Mouse (Mus musculus) spleen, postnatal 36 days (tissue): ENCODE measurements around the gene Ddx19a.
A peak's percentile ranks its signal among the peaks of the same experiment; 100 is the strongest.
"Not testable (repeated sequence)": the region's sequence is repeated elsewhere in the genome, so short reads cannot be mapped to it uniquely, and the experiment has no call there.

Source experiments
- DNase-seq, 2 experiments: peaks; one replicate each; pipeline ENCODE4 v3.0.0; 2022; ENCODE audit warnings: low spot score in 2 of 2, mixed read lengths in 1 of 2

The Ddx19a gene

DNA sequence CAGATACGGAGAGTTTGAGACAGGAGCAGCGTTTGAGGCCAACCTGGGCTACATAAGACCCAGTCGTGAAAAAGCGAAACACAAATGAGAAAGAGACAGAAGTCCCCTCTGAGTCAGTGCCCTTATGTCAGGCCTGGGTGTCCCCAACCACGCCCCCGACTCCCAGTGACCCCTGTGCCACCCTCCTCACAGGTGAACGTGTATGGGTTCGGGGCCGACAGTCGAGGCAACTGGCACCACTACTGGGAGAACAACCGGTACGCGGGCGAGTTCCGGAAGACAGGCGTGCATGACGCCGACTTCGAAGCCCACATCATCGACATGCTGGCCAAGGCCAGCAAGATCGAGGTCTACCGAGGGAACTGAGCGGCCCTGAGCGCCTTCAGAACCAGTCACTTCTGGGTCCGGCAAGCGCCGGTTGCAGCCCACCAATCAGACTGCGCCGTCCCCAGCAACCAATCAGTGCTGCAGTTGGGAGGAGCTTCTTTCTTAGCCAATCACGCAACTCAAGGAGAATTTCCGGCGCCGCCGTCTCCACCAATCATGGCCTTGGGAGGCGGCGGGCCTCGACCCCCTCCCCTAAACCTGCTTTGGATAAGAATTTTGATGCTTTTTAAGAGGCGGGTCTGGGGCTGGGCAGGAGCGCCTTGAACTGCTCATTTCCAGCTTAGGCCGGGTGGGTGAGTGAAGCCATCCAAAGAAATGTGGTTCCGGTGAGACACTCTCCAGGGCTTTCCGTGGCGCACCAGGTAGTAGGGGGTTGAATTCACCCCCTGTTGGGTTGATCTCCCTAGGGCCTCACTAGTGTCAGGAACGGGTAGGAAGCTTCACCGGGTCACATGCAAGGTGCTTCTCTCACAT, 27.5 kb downstream of the Ddx19a start:
- peak; percentile 90 to 91 for DNase-seq

DNA sequence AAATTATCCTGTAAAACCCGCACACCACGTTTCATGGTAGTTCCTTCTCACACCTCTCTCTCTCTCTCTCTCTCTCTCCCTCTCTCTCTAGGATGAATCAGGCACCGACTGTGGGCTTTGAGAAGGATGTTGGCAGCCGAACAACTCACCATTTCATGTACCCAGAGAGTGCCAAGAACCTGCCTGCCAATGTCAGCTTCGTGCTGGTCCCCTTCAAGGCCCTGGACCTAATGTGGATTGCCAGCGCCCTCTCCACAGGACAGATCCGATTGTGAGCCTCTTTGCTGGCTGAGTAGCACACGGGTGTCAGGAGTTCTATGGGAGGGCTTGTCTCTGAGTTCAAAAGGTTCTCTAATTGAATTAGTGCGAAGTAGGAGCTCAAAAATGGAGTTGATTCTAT, 30.3 kb downstream of the Ddx19a start:
- DNase-seq = no peak

DNA sequence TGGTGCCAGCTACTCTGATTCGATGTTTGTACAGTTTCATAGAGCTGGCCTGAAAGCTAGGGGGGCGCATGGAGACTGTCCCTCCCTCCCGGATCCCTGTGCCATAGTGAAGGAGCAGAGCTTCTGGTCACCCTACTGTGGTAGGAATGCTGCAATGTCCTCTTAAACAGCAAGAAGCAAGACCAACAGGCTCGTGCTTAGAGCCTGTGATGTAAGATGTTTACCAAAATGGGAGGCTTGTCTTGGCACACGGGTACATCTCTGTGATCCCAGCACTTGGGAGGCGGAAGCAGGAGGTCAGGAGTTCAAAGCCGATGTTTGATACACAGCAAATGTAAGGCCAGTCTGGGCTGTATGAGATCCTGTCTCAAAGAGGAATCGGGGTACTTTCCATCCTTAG, 31.0 kb downstream of the Ddx19a start:
- DNase-seq = no peak

DNA sequence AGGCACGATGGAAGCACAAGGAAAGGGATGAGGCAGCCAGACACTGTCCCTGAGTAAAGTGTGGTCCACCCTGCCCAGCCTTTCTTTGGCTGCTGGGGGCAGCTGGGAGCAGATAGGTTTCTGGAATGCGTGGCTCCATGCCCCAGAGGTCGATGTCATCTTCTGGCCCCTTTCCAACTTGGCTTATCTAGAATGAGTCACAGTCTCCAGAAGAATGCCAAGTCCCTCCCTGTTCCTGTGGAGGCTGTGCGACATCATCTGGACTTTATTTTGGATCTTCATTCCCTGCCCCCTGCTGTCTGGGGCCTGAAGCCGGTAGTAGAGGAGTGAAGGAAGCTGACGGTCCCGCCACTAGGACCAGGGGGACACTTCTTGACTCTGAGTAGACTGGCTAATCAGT, 32.0 kb downstream of the Ddx19a start:
- DNase-seq = peak; percentile 17 to 56

DNA sequence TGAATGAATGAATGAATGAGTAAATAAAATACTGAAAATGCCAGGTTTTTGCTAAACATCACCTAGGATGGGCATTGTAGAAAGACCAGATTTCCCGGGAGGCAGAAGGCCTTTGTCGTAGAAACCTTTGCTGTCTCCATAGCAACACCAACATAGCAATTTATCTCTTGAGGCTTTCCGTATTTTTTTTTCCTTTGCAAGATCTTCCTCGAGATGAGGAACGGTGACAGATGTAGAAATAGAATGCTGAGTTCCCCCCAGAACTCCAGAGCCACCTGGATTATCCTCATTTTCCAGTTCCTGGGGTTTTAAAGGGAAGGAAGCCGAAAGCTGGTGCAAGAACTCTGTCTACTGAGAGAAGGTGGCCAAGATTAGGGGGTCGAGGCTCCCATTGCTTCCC, 32.9 kb downstream of the Ddx19a start:
- DNase-seq = no peak

DNA sequence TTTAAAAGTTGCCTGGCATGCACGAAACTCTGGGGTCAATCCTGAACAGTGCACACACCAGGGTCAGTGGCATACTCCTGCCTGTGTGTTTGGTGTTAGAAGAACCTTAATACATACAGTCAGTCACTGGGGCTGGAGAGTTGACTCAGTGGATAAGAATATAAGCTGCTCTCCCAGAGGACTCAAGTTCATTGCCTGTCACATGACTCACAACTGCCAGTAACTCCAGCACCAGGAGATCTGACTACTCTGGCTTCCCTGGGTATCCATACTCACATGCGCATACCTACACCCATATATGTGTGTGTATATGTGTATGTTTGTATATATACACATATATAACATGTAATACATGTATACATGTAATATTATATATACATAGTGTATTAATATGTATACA, 34.5 kb downstream of the Ddx19a start:
- DNase-seq = no peak

DNA sequence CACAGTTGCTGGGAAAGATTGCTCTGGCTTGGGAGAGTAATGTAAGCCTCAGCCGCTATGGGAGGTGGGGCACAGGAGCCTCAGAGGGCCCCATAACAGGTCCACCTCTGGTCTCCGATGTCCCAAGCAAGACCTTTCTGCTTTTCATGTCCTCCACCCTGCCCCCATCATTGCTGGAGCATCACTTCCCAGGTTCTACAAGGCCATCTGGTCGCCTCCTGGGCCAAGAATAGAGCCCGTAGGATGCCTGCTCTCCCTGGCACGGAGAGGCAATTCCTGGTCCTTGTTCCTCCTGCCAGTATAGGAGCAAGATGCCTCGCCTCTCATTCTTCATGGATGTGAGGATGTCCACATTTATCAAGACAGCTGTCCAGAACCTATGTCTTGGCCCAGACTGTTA, 37.7 kb downstream of the Ddx19a start:
- DNase-seq = no peak

DNA sequence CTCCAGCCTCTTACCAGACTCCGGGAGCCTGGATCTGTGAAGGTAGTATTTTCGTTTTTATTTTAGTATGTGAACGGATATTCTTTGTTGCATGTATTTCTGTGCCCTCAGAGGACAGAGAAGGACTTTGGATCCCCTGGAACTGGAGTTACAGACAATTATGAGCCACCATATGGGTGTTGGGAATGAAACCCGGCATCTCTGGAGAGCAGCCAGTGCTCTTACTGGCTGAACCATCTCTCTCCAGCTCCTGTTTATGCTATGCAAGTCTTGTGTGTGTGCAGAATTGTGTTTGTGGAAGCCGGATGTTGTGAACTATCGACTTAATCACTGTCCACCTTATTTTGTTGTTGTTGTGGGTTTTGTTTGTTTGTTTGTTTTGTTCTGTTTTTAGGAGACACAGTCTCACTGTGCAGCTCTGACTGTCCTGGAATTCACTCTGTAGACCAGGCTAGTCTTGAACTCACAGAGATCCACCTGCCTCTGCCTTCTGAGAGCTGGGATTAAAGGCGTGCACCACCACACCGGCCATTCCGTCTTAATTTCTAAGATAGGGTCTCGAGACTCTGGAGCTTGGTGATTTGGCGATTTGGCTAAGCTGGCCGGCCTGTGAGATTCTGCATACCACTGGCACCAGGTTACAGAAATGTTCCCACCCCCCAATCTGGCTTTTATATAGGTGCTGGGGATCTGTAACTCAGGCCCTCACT, 38.4 kb downstream of the Ddx19a start:
- no peak for DNase-seq

DNA sequence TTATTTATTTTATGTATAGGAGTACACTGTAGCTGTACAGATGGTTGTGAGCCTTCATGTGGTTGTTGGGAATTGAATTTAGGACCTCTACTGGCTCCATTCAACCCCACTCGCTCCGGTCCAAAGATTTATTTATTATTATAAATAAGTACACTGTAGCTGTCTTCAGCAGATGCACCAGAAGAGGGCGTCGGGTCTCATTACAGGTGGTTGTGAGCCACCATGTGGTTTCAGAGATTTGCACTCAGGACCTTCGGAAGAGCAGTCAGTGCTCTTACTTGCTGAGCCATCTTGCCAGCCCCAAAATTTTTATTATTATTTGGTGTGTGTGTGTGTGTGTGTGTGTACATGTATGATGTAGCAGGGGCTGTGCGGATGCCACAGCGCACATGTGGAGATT, 39.0 kb downstream of the Ddx19a start:
- not testable (repeated sequence) for DNase-seq

DNA sequence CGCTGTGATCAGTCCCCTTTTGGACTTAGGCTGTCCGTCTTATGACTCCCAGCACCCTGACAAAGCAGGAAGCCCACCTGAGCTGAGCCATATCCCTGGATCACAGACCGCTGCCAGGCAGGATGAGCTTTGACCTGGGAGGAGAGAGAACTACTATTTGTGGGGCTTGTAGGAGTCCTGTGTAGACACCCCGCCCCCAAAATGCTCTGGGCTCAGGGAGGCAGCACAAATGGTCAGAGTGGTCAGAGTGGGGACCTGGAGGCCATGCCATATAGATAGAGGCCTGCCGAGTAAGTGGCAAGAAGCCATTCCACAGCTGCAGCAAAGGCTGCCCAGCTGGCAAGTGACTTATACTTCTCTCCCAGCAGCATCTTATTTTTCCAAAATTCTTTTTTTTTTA, 39.5 kb downstream of the Ddx19a start:
- no peak for DNase-seq

DNA sequence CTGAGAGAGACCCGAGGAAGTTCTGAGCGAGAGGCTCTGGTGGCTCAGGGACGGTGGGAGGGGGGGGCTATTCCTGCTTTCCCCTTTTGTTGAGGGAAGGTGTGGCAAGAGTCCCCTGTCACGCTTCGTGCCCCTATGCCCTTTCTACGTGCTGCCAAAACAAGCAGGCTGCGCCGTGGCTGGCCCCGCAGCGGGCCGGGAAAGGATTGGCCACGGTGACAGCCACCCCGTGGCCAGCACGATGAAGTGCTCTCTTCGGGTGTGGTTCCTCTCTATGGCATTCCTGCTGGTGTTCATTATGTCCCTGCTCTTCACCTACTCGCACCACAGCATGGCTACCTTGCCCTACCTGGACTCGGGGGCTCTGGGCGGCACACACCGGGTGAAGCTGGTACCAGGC, 40.1 kb downstream of the Ddx19a start:
- DNase-seq = no peak

DNA sequence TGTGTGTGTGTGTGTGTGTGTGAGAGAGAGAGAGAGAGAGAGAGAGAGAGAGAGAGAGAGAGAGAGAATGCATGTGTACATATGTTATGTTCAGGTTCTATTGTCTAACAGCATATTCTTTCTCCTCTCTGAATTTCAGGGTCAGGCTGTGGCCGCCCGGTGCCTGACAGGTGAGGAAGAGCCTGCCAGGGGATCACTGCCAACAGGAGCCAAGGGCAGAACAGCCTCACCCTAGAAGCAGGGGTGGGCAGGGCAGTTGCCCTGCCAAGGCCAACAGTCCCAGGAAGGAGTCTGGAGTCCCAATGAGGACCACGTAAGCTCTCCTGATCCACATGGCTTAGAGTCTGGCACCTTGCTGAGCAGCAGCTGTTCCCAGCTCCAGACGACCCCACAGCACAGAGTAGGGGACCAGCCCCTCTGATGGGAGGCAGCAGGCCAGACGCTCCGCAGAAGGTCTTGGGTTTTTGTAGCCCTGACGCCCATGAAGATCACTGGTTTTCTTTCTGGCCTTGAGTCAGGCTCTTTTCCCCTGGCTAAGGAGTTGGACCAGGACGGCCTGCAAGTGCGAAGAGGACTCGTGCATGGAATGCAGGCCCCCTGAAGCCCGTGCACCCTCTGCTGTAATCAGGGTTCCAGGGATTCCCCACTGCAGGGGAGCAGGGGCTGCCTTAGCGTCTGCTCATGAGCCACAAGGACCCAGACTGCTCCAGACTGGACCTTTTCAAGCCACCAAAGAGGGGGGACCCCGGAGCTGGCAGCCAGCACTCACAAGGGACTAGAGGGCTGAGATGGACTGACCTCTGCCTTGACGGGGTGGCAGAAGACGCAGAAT, 40.8 kb downstream of the Ddx19a start:
- DNase-seq = no peak

DNA sequence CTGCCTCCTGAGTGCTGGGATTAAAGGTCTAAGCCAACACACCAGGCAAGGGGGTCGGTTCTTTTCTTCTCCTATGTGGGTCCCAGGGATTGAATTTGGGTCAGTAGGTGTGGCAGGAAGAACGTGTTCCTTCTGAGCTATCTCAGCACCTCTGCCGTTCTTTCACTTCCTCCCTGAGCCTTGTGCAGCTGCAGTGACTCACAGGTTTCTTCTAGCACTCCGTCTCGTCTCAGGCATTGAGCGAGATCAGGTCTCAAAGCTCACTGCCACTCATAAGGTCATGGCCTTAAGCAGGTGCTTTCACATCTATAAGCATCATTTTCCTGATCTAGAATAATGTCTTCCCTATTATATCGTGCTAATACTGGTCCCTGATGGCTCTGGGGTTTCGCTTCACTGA, 42.8 kb downstream of the Ddx19a start:
- DNase-seq = peak; percentile 77 to 78

DNA sequence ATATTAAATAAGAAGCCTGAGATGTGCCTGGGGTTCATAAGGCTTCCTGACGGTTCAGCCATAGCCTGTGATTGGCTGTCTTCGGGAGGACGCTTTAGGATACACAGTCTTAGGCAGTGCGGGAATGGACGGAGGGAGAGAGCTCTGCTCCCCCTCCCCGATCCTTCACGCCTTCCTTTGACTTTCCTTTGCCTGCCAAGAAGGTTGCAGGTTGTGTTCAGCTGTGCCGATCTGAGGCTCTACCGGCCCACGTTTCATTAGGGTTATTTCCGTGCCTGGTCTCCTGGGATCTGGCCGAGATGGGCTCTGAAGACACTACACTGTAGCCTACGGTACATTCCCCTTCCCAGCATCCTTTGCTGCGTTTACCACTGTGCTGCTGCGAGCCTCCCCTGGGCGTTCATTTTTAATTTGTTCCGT, 47.5 kb downstream of the Ddx19a start:
- peak; percentile 72 to 75 for DNase-seq

DNA sequence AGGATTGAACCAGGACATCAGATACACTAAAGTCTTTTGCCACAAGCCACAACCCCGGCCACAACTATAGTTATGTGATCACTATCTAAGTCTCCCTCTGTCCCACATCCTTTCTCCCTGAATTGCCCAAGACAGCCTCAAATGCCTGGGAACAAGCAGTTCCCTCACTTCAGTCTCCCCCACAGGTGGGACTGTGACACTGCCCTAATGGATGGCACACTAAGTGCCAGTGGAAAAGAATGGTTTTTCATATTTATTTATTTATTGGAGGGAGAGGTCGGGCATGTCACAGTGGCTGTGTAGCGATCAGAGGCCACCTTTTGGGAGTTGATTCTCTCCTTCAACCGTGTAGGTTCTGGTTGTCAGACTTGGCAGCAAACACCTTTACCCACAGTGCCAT, 51.9 kb downstream of the Ddx19a start:
- DNase-seq = no peak

DNA sequence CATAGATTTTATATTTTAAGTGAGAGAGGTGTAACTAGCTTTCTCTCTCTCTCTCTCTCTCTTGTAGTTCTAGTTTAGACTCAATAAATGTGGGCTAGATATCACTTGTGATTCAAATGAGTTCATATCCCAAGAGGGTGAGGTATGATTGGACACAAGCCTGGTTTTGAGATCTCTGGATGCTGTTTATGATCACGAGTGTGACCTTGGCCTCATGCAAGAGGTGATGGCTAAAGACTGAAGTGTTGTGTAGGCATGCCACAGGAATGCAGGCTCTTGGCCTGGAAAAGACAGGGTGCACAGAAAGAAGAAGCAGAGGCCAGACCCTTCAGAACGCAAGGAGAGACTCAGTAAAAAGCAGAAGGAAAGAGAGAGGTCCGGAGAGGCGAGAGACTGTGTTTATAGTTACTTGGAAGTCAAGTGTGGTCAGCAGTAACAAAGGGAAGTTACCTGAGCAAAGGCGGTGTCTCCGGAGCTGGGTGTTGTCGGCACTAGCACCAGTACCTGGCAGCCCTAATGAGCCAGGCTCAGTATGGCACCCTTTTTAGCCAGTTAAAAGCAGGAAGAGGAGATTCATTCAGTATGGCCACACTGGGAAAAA, 53.2 kb downstream of the Ddx19a start:
- no peak for DNase-seq

DNA sequence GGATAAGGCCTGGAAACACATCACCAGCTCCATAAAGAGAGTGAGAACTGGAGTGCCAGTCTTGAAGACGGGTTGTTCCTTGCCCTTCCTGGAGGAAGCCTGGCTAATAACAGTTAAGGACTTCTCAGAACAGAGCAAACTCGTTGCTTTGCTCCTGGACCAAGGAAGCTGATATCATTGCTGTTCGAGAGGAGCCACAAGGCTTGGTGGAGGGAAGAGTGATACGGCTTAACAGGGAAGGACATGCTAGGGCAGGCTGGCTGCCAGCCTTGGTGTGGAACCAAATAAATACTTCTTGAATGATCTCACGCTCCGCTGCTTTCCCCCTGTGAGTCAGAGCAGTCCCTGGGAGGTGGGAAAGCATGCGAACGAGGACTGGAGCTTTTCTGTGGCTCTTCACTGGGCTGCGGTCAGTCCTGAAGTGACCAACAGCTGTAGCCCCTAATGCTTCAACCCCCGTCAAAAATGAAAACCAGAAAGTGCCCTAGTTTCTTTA, 56.1 kb downstream of the Ddx19a start:
- peak; percentile 24 to 32 for DNase-seq

DNA sequence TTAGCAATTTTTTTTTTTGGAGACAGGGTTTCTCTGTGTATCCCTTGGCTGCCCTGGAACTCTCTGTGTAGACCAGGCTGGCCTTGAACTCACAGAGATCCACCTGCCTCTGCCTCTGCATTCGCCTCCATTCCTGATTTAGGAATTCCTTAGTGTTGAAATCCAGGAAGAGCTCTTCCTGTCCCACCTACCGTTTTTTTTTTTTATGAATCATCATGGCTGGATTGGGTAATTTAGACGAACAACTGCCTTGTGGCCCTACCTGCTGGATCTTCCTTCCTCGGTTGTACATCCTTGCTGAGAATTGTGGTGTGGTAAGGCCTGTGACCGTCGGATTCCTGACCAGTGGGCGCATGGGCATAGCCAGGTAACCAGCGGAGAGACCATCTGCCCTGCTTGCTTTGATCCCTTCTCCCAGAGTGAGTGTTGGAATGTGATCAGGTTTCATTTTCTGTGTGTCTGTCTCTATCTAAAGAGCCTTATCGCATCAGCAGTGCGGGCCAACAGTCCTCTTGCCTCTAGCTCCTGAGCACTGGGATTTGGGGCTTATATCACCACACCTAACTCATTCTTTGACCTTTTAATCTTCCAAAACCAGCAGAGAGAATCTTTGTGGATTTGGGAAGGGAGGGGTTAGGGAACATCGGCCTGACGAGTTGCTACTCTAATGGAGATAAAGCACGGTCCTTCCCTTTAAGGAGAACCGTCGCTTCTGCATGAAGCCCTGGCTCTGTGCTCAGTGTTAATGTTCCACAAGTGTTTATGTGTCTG, 56.7 kb downstream of the Ddx19a start:
- DNase-seq = no peak

DNA sequence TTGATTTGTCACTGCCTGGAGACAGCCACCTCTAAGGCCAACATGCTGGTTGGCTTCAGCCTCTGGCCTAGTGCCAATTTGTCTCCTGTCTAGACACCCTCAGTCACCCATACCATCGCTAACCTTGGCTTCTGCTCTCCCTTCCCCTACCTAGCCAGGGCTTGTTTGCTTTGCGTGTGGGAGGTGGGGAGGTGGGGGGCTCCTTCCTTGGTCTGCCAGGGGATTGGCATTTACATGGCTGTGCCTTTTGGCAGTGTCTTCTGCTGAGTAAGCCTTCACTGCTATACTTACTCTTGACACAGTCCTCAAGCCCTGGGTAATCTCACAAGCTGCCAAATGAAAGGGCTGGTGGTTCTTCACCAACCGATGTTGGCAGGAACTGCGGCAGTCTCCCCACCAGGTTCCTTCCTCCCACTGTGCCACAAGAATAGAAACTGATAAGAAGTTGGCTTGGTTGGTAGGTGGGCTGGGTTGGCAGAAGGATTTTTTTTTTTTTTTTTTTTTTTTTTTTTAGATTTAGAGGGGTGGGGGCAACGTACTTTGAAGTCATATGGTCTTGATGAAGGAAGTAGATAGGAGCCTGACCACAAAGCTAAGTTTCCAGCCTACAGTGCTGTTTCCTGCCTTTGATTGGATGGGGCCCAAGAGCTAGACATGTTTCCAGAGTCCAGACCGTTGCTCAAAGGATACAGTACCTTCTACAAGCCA, 58.6 kb downstream of the Ddx19a start:
- peak; percentile 50 to 51 for DNase-seq

DNA sequence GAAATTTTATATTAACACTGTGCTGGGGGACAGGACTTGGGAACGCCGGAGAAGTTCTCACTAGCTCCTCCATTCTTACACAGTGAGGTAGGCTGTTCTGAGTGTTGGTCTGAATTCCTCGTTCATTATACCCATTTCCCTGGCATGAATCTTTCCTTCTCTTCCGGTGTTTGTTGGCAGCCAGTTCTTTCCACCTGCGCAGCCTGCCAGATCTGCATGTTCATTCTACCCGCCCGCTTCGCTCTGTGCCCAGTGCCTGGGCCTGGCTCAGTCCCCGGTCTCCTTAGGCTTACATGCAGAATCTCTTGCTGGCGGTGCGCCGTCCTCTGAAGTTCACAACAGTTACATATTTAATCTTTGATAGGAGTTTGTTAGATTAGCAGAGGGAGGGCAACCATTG, 61.4 kb downstream of the Ddx19a start:
- DNase-seq = no peak
